Mouse (Mus musculus) heart, adult 2 months (tissue): ENCODE measurements around the gene Atp2b2.

Experiments
- CTCF ChIP-seq: fragments of 200-600 bp; IDR thresholded peaks from 2 replicates; pipeline ENCODE4 v1.8.1; 2022; ENCODE audit warnings: antibody characterized with exemption, mild to moderate bottlenecking, moderate library complexity
- EP300 ChIP-seq: fragments of 200-500 bp; IDR thresholded peaks from 2 replicates; pipeline ENCODE4 v1.6.1; 2011; ENCODE audit warnings: low read depth, low read length, control low read depth; ENCODE audit not compliant: insufficient read depth
- POLR2A ChIP-seq: fragments of 200-500 bp; IDR thresholded peaks from 2 replicates; pipeline ENCODE4 v1.6.1; 2011; ENCODE audit warnings: mild to moderate bottlenecking, low read depth, low read length, control low read depth; ENCODE audit not compliant: insufficient read depth

DNA sequence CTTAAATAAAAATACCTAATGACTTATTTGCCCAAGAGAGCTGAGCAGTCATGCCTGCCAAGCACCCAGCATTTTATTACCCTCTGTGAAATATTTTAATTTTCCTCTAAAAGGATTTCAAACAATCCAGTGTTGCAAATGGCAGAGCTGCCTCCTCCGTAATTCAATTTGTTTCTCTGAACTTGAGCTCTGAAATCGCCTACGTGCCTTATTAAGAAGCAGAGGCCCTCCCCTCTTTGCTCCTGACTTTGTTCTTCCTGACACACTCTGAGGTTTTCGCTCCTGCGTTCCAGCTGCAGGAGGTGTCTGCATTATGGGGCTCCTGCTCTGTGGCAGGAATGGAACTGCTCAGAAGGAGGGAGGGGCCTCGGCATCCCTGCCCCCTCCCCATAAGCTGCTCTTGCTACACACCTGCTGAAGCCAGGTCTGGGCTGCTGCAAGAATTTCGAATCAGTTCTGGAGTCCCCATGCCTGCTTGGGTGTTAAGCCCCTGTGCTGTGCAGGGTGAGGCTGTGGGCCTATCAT is 264.1 kb downstream of the Atp2b2 start:
- TF ChIP-seq CTCF (no peak), EP300 (no peak), POLR2A (no peak)
